Mouse (Mus musculus): ENCODE results near the gene Frmd4b. TPM values are rescaled to one million over a fixed set of nuclear protein-coding genes. Genes with fewer than 3 reads are reported as not detected.

Gene Frmd4b
- polyA plus RNA-seq, 1 experiment, result 6.8 TPM

DNA sequence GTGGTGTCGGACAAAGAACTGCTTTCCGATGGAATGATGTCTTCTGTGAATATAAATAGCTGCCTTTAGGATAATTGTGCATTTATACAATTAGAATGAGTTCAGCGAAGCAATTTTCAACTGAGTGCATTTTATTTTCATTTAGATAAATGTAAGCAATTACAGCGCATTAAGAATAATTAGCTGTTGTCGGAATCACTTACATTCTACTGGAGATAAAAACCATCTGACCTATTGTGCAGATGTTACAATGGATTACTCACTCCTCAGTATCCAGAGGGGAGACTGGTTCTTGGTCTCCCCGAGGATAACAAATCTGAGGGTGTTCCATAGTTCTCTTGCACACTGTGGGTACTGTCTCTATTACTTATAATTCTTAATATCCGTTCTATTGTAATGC lies 315.0 kb downstream of the Frmd4b start:
- no peaks in the 10 kb centered on the region for H3K4me1 ChIP-seq (ENCODE audit: control insufficient read depth, insufficient read depth, low read length)
- no peak overlapping the region for H3K4me3 ChIP-seq (ENCODE audit: control insufficient read depth, low read depth, low read length)
- TF ChIP-seq POLR2A (IDR thresholded peaks at IDR 0.05; ENCODE audit: control insufficient read depth, low read depth, low read length) (no peak), CTCF (IDR thresholded peaks at IDR 0.05; ENCODE audit: control insufficient read depth, insufficient read depth, insufficient replicate concordance, low read depth, low read length) (no peak)
- H3K27ac ChIP-seq (ENCODE audit: control insufficient read depth, insufficient read depth, low read depth, low read length), result no peak overlapping the region
- H3K36me3 ChIP-seq (ENCODE audit: control insufficient read depth, insufficient read depth, low read length), result no peaks in the 10 kb centered on the region
- no peaks in the 10 kb centered on the region for H3K27me3 ChIP-seq (ENCODE audit: control insufficient read depth, insufficient read depth, low read length)

DNA sequence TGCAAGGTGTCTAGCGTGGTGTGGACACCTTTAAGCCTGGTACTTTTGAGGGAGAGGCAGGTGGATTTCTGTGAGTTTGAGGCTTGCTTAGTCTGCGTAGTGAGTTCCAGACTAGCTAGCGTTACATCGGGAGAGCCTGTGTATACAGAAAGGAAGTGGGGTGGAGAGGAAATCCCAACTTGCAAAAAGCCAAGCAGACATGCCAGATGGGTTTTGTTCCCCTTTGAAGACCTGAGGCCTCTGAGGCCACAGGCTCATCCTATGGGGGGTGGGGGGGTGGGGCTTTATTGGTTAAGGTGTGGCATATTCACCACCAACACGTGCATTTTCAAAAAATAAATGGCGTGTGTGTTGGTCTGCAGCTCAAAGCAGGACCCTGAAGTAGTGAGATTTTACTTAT lies 316.7 kb downstream of the Frmd4b start:
- Histone ChIP-seq H3K27ac (ENCODE audit: control insufficient read depth, insufficient read depth, low read depth, low read length) (no peak overlapping the region), H3K36me3 (ENCODE audit: control insufficient read depth, insufficient read depth, low read length) (no peaks in the 10 kb centered on the region), H3K27me3 (ENCODE audit: control insufficient read depth, insufficient read depth, low read length) (no peaks in the 10 kb centered on the region), H3K4me1 (ENCODE audit: control insufficient read depth, insufficient read depth, low read length) (no peaks in the 10 kb centered on the region), H3K4me3 (ENCODE audit: control insufficient read depth, low read depth, low read length) (no peak overlapping the region)
- TF ChIP-seq POLR2A (IDR thresholded peaks at IDR 0.05; ENCODE audit: control insufficient read depth, low read depth, low read length) (no peak), CTCF (IDR thresholded peaks at IDR 0.05; ENCODE audit: control insufficient read depth, insufficient read depth, insufficient replicate concordance, low read depth, low read length) (no peak)

DNA sequence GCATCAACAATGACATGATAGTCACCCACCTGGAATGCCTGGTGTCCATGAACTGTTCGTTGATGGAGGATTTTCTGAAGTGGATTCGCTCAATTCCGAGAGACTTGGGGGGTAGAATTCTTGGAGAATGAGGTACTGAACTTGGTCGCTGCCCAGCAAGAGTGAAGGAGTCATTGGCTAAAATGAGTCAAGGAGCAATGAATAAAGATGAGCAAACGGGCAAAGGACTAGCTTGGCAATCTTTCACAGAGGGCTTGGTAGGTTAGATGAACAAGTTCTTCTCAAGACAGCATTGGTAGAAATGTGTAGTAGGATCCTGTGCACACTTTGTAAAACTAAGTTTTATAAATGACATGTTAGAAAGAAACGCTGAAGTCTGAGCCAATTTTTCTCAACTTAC lies 317.2 kb downstream of the Frmd4b start:
- H3K27me3 ChIP-seq (ENCODE audit: control insufficient read depth, insufficient read depth, low read length), result no peaks in the 10 kb centered on the region
- no peak overlapping the region for H3K27ac ChIP-seq (ENCODE audit: control insufficient read depth, insufficient read depth, low read depth, low read length)
- TF ChIP-seq CTCF (IDR thresholded peaks at IDR 0.05; ENCODE audit: control insufficient read depth, insufficient read depth, insufficient replicate concordance, low read depth, low read length), result no peak
- no peak for TF ChIP-seq POLR2A (IDR thresholded peaks at IDR 0.05; ENCODE audit: control insufficient read depth, low read depth, low read length)
- H3K4me3 ChIP-seq (ENCODE audit: control insufficient read depth, low read depth, low read length), result no peak overlapping the region
- H3K36me3 ChIP-seq (ENCODE audit: control insufficient read depth, insufficient read depth, low read length), result no peaks in the 10 kb centered on the region
- no peaks in the 10 kb centered on the region for H3K4me1 ChIP-seq (ENCODE audit: control insufficient read depth, insufficient read depth, low read length)

DNA sequence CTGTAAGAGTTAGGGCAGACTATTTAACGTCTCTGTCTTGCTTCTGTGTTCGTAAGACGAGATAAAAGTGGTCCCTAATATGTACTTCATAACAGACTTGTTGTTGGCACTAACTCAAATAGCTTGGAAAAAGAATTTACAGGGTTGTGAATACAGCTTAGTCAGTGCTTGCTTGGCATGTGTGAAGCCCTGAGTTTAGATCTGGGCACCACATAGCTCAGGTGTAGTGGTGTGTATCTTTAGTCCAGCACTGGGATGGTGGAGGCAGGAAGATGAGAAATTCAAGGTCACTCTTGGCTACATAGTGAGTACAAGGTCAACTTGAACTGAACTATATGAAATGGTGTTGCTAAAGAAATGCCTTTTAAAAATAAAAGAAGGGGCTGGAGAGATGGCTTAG lies 320.2 kb downstream of the Frmd4b start:
- Histone ChIP-seq H3K36me3 (ENCODE audit: control insufficient read depth, insufficient read depth, low read length) (no peaks in the 10 kb centered on the region), H3K4me3 (ENCODE audit: control insufficient read depth, low read depth, low read length) (no peak overlapping the region), H3K27me3 (ENCODE audit: control insufficient read depth, insufficient read depth, low read length) (no peaks in the 10 kb centered on the region), H3K4me1 (ENCODE audit: control insufficient read depth, insufficient read depth, low read length) (no peaks in the 10 kb centered on the region), H3K27ac (ENCODE audit: control insufficient read depth, insufficient read depth, low read depth, low read length) (no peak overlapping the region)
- TF ChIP-seq POLR2A (IDR thresholded peaks at IDR 0.05; ENCODE audit: control insufficient read depth, low read depth, low read length) (no peak), CTCF (IDR thresholded peaks at IDR 0.05; ENCODE audit: control insufficient read depth, insufficient read depth, insufficient replicate concordance, low read depth, low read length) (no peak)

DNA sequence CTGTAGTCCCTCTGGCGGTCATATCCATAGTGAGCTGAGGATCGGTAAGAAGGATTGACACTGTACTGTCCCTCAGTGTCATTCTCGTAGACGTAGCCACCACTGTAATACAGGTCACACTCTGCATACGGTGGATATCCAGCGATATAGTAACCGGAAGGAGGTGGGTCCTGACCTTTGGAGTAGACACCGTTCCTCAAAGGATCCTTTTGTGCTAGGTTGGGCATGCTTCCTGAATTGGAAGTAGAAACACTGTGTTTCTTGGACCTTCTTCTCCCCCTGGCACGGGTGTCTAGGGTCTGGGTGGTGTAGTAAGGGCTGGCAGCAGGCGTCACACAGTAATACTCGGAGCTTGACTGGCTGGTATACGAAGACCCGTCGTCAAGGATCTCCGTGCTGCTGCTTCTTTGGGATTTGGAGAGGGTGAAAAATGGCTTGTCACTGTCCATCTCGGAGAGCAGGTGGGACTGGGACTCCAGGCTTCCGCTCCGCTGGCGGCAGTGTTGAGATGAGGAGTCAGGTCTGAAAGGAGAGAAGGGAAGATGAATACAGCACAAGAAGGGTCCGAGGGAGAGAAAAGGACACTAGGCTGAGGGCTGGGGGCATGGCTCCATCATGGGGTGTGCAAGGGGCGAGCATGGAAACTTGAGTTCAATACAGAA lies 321.3 kb downstream of the Frmd4b start:
- H3K27me3 ChIP-seq (ENCODE audit: control insufficient read depth, insufficient read depth, low read length), result no peaks in the 10 kb centered on the region
- TF ChIP-seq CTCF (IDR thresholded peaks at IDR 0.05; ENCODE audit: control insufficient read depth, insufficient read depth, insufficient replicate concordance, low read depth, low read length) (no peak), POLR2A (IDR thresholded peaks at IDR 0.05; ENCODE audit: control insufficient read depth, low read depth, low read length) (no peak)
- H3K4me1 ChIP-seq (ENCODE audit: control insufficient read depth, insufficient read depth, low read length), result no peaks in the 10 kb centered on the region
- H3K36me3 ChIP-seq (ENCODE audit: control insufficient read depth, insufficient read depth, low read length), result no peaks in the 10 kb centered on the region
- H3K27ac ChIP-seq (ENCODE audit: control insufficient read depth, insufficient read depth, low read depth, low read length), result no peak overlapping the region
- H3K4me3 ChIP-seq (ENCODE audit: control insufficient read depth, low read depth, low read length), result no peak overlapping the region

DNA sequence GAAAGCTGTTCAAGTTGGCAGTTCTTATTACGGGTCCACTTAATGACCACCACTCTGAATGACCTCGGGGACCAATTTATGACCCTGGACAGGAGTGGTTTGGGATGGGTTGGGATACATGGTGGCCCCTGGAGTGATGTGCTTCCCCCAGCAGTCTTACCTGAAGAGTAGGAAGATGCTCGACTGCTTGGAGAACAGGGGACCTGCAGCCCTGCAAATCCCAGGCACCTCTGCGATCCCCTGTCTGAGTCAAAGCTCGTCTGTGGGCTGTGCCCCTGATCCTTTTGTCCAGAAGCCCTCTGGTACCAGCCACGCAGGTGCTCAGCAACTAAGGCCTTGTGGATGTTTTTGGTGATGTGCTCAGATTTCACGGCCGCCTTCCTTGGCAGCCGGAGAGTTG lies 321.9 kb downstream of the Frmd4b start:
- Histone ChIP-seq H3K36me3 (ENCODE audit: control insufficient read depth, insufficient read depth, low read length) (no peaks in the 10 kb centered on the region), H3K4me1 (ENCODE audit: control insufficient read depth, insufficient read depth, low read length) (no peaks in the 10 kb centered on the region), H3K4me3 (ENCODE audit: control insufficient read depth, low read depth, low read length) (no peak overlapping the region), H3K27me3 (ENCODE audit: control insufficient read depth, insufficient read depth, low read length) (no peaks in the 10 kb centered on the region), H3K27ac (ENCODE audit: control insufficient read depth, insufficient read depth, low read depth, low read length) (no peak overlapping the region)
- TF ChIP-seq POLR2A (IDR thresholded peaks at IDR 0.05; ENCODE audit: control insufficient read depth, low read depth, low read length) (no peak), CTCF (IDR thresholded peaks at IDR 0.05; ENCODE audit: control insufficient read depth, insufficient read depth, insufficient replicate concordance, low read depth, low read length) (no peak)

DNA sequence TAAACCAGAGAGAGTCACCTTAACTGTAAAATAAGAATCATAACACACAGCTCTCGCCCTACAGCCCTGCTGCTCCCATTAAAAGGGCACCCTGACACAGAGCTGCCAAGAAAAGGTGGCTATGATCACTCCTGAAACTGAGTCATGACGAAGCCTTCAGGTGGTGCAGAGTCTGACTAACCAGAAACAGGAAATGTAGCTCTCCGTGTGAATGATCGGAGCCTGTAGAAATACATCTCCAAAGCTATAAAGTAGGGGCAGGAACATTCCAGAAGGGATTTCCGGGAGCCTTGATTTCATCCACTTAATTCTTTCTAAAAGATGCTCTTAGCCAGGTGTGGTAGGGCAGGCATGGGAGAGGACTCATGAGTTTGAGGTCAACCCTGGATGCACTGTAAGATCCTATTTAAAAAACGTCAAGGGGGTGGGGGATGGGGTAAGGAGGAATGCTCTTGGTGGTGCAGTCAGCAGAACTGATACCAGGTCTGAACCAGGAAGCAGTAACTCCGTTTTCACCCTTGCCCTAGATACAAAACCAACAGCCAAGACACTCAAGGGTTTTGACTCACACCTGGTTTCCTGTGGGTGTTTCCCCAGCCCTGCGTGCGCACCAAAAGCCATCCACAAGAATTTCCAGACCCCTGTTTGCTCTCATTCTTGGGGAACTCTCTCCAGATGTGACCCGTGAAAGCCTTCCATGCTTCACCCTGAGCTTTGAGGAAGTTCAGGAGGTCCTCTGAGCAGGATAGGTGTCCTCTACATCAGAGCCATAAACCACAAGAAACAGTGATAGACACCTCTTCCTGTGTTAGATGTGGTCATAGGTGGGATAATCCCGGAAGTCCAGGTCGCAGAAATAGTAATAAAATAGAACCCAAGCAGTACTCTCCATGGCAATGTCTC lies 323.4 kb downstream of the Frmd4b start:
- H3K36me3 ChIP-seq (ENCODE audit: control insufficient read depth, insufficient read depth, low read length), result no peaks in the 10 kb centered on the region
- TF ChIP-seq POLR2A (IDR thresholded peaks at IDR 0.05; ENCODE audit: control insufficient read depth, low read depth, low read length) (no peak), CTCF (IDR thresholded peaks at IDR 0.05; ENCODE audit: control insufficient read depth, insufficient read depth, insufficient replicate concordance, low read depth, low read length) (no peak)
- H3K27me3 ChIP-seq (ENCODE audit: control insufficient read depth, insufficient read depth, low read length), result no peaks in the 10 kb centered on the region
- no peaks in the 10 kb centered on the region for H3K4me1 ChIP-seq (ENCODE audit: control insufficient read depth, insufficient read depth, low read length)
- no peak overlapping the region for H3K27ac ChIP-seq (ENCODE audit: control insufficient read depth, insufficient read depth, low read depth, low read length)
- H3K4me3 ChIP-seq (ENCODE audit: control insufficient read depth, low read depth, low read length), result no peak overlapping the region
